Comparison of ENCODE assay signal across 18 mouse cellular contexts in genomic region chr9:42533491-42533890, GRCm38 (mm10). TPM values are rescaled to one million over a fixed set of nuclear protein-coding genes. Genes with fewer than 3 reads are reported as not detected.
DNase-seq lines count a peak whose midpoint lies in the region; ATAC-seq lines count a peak whose summit lies in the region.
"Had no signal": no experiment of that assay in that cellular context is flagged by ENCODE, and none has a peak within 500 bp of the region (broad histone marks: within the 10 kb centered on the region; RNA-seq: fewer than 3 reads in every experiment).

No protein-coding gene starts in this region.

- H3K9me3 ChIP-seq in heart, embryonic 12.5 days (replicated peaks), result no peaks in the 10 kb centered on the region
- H3K9me3 ChIP-seq in heart, embryonic 10.5 days, result no peaks in the 10 kb centered on the region
- no peaks in the 10 kb centered on the region for H3K9me3 ChIP-seq in kidney, embryonic 15.5 days (replicated peaks)
- no peaks in the 10 kb centered on the region for H3K9me3 ChIP-seq in neural tube, embryonic 13.5 days
- no peaks in the 10 kb centered on the region for H3K9me3 ChIP-seq in neural tube, embryonic 15.5 days (replicated peaks)
- no peaks in the 10 kb centered on the region for H3K9me3 ChIP-seq in limb, embryonic 12.5 days
- H3K9me3 ChIP-seq: embryonic facial prominence, embryonic 12.5 days; hindbrain, embryonic 15.5 days had no signal

- DNase-seq in heart, embryonic 10.5 days (ENCODE audit: low spot score), result no peak
- DNase-seq in kidney, postnatal 10 days, result no peak
- DNase-seq in layer of hippocampus, adult 8-10 months (ENCODE audit: low spot score in 2 of 2), result no peak
- DNase-seq: adrenal gland, postnatal 25 days; cerebellum, adult 9-10 months; heart, postnatal 14 days; lung, embryonic 14.5 days; retina, postnatal 1 day; right cerebral cortex, postnatal 25 days had no signal

- no peak overlapping the region for H3K4me2 ChIP-seq in heart, embryonic 12.5 days
- no peak overlapping the region for H3K4me2 ChIP-seq in kidney, embryonic 15.5 days
- no peak overlapping the region for H3K4me2 ChIP-seq in neural tube, embryonic 13.5 days
- H3K4me2 ChIP-seq in neural tube, embryonic 15.5 days, result no peak overlapping the region
- H3K4me2 ChIP-seq in limb, embryonic 12.5 days, result 0 out of 2 replicates have a peak overlapping the region, but pooled peaks have one; percentile 16
- H3K4me2 ChIP-seq: embryonic facial prominence, embryonic 12.5 days; hindbrain, embryonic 15.5 days; lung, embryonic 14.5 days had no signal

- peaks cover 34% of the 10 kb centered on the region for H3K4me1 ChIP-seq in heart, embryonic 12.5 days (replicated peaks)
- H3K4me1 ChIP-seq in heart, embryonic 10.5 days, result peaks cover 35% of the 10 kb centered on the region
- peaks cover 24% of the 10 kb centered on the region for H3K4me1 ChIP-seq in kidney, embryonic 15.5 days
- H3K4me1 ChIP-seq in neural tube, embryonic 13.5 days (replicated peaks), result peaks cover 34% of the 10 kb centered on the region
- peaks cover 24% of the 10 kb centered on the region for H3K4me1 ChIP-seq in neural tube, embryonic 15.5 days
- H3K4me1 ChIP-seq in limb, embryonic 12.5 days (replicated peaks), result peaks cover 31% of the 10 kb centered on the region

- 87% methylated on average over 8 of the region's 8 CpGs for WGBS in heart, embryonic 12.5 days
- 84% methylated on average over 8 of the region's 8 CpGs for WGBS in heart, embryonic 10.5 days
- 64% methylated on average over 8 of the region's 8 CpGs for WGBS in kidney, embryonic 15.5 days
- 71% methylated on average over 8 of the region's 8 CpGs for WGBS in neural tube, embryonic 13.5 days
- WGBS in neural tube, embryonic 15.5 days, result 79% methylated on average over 8 of the region's 8 CpGs
- WGBS in limb, embryonic 12.5 days, result 82% methylated on average over 8 of the region's 8 CpGs

- 0 out of 2 replicates have a peak overlapping the region, but pooled peaks have one; percentile 13 for H3K27ac ChIP-seq in heart, embryonic 12.5 days (ENCODE audit: poor library complexity, severe bottlenecking)
- no peak overlapping the region for H3K27ac ChIP-seq in heart, embryonic 10.5 days
- H3K27ac ChIP-seq in kidney, embryonic 15.5 days, result peak overlapping the region; percentile 54; the same call in 1 of the 2 replicates
- H3K27ac ChIP-seq in neural tube, embryonic 13.5 days (replicated peaks), result peak overlapping the region; percentile 2; the same call in 1 of the 2 replicates
- no peak overlapping the region for H3K27ac ChIP-seq in neural tube, embryonic 15.5 days (replicated peaks)
- no peak overlapping the region for H3K27ac ChIP-seq in limb, embryonic 12.5 days
- H3K27ac ChIP-seq: embryonic facial prominence, embryonic 12.5 days; hindbrain, embryonic 15.5 days; liver, embryonic 14.5 days had no signal

- peaks cover 8% of the 10 kb centered on the region; the same call in 1 of the 2 replicates for H3K27me3 ChIP-seq in heart, embryonic 12.5 days (replicated peaks)
- peaks cover 12% of the 10 kb centered on the region; the same call in 1 of the 2 replicates for H3K27me3 ChIP-seq in heart, embryonic 10.5 days (ENCODE audit: insufficient read depth, poor library complexity, severe bottlenecking)
- H3K27me3 ChIP-seq in kidney, embryonic 15.5 days, result no peaks in the 10 kb centered on the region
- no peaks in the 10 kb centered on the region for H3K27me3 ChIP-seq in neural tube, embryonic 13.5 days
- H3K27me3 ChIP-seq in neural tube, embryonic 15.5 days (replicated peaks), result no peaks in the 10 kb centered on the region
- H3K27me3 ChIP-seq in limb, embryonic 12.5 days, result no peaks in the 10 kb centered on the region
- H3K27me3 ChIP-seq: embryonic facial prominence, embryonic 12.5 days; hindbrain, embryonic 15.5 days had no signal

- no peak for ATAC-seq in heart, embryonic 12.5 days (ENCODE audit: insufficient number of reproducible peaks, low FRiP score)
- ATAC-seq in kidney, embryonic 15.5 days (replicated peaks; ENCODE audit: low FRiP score), result no peak
- no peak for ATAC-seq in neural tube, embryonic 13.5 days (ENCODE audit: low read depth)
- no peak for ATAC-seq in neural tube, embryonic 15.5 days (ENCODE audit: low FRiP score)
- ATAC-seq in limb, embryonic 12.5 days (ENCODE audit: insufficient number of reproducible peaks, insufficient read depth, low FRiP score, low TSS enrichment, low read depth), result no peak
- ATAC-seq: intestine, embryonic 16.5 days had no signal

- H3K36me3 ChIP-seq in heart, embryonic 12.5 days, result no peaks in the 10 kb centered on the region
- H3K36me3 ChIP-seq in heart, embryonic 10.5 days, result no peaks in the 10 kb centered on the region
- H3K36me3 ChIP-seq in kidney, embryonic 15.5 days, result no peaks in the 10 kb centered on the region
- H3K36me3 ChIP-seq in neural tube, embryonic 13.5 days, result 0 out of 2 replicates have a peak, but pooled peaks cover 3% of the 10 kb centered on the region
- H3K36me3 ChIP-seq in neural tube, embryonic 15.5 days, result 0 out of 2 replicates have a peak, but pooled peaks cover 3% of the 10 kb centered on the region
- H3K36me3 ChIP-seq in limb, embryonic 12.5 days, result no peaks in the 10 kb centered on the region
- H3K36me3 ChIP-seq: embryonic facial prominence, embryonic 12.5 days had no signal

- no peak overlapping the region for H3K4me3 ChIP-seq in heart, embryonic 12.5 days
- no peak overlapping the region for H3K4me3 ChIP-seq in heart, embryonic 10.5 days
- no peak overlapping the region for H3K4me3 ChIP-seq in kidney, embryonic 15.5 days (replicated peaks)
- H3K4me3 ChIP-seq in neural tube, embryonic 13.5 days, result no peak overlapping the region
- no peak overlapping the region for H3K4me3 ChIP-seq in neural tube, embryonic 15.5 days (replicated peaks)
- H3K4me3 ChIP-seq in limb, embryonic 12.5 days (replicated peaks), result no peak overlapping the region
- H3K4me3 ChIP-seq: embryonic facial prominence, embryonic 12.5 days; hindbrain, embryonic 15.5 days had no signal

- H3K9ac ChIP-seq in heart, embryonic 12.5 days, result no peak overlapping the region
- H3K9ac ChIP-seq in kidney, embryonic 15.5 days, result no peak overlapping the region
- no peak overlapping the region for H3K9ac ChIP-seq in neural tube, embryonic 13.5 days
- no peak overlapping the region for H3K9ac ChIP-seq in neural tube, embryonic 15.5 days (replicated peaks)
- H3K9ac ChIP-seq in limb, embryonic 12.5 days (replicated peaks), result no peak overlapping the region
- H3K9ac ChIP-seq: embryonic facial prominence, embryonic 12.5 days; hindbrain, embryonic 15.5 days; liver, embryonic 14.5 days; lung, embryonic 14.5 days had no signal

RNA-seq across cellular contexts. Expression of gene Tbcel, which starts 25.9 kb away (rescaled TPM):
- polyA plus RNA-seq in heart, embryonic 12.5 days (2016; fragmentation: Nextera tagmentation; extraction: Ambion mirVana), result 5.2 and 5.4 TPM in 2 replicates
- 2.7 and 4.9 TPM in 2 replicates for polyA plus RNA-seq in heart, embryonic 10.5 days (2016; fragmentation: Nextera tagmentation; extraction: Ambion mirVana)
- 5.1 and 5.2 TPM in 2 replicates for polyA plus RNA-seq in kidney, embryonic 15.5 days (2015; fragmentation: Nextera tagmentation; extraction: Ambion mirVana)
- polyA plus RNA-seq in neural tube, embryonic 13.5 days (2015; fragmentation: Nextera tagmentation; extraction: Ambion mirVana), result 4.9 and 5.0 TPM in 2 replicates
- polyA plus RNA-seq in neural tube, embryonic 15.5 days (2015; fragmentation: Nextera tagmentation; extraction: Ambion mirVana), result 3.9 and 4.0 TPM in 2 replicates
- polyA plus RNA-seq in limb, embryonic 12.5 days (2016; fragmentation: Nextera tagmentation; extraction: Ambion mirVana), result 5.1 and 5.3 TPM in 2 replicates
- total RNA-seq in layer of hippocampus, adult 8-10 months (2022), result 10 to 100 TPM; 49.7 to 60.5 (median 54.2) TPM

Comparison
In these comparisons a context has a peak if more than half of its experiments do, and no peak if none do; other contexts are left out.
1. H3K27ac ChIP-seq: peak in heart, embryonic 12.5 days (single experiment), kidney, embryonic 15.5 days (single experiment) and neural tube, embryonic 13.5 days (single experiment); none in heart, embryonic 10.5 days (single experiment), neural tube, embryonic 15.5 days (single experiment) and limb, embryonic 12.5 days (single experiment).